Mouse (Mus musculus) frontal cortex, postnatal 36 days (tissue): ENCODE measurements around the gene Myrfl.

Source experiments
- DNase-seq, 2 experiments: peaks; one replicate each; pipeline ENCODE4 v3.0.0; 2022; ENCODE audit warnings: low spot score in 2 of 2

Gene Myrfl

DNA sequence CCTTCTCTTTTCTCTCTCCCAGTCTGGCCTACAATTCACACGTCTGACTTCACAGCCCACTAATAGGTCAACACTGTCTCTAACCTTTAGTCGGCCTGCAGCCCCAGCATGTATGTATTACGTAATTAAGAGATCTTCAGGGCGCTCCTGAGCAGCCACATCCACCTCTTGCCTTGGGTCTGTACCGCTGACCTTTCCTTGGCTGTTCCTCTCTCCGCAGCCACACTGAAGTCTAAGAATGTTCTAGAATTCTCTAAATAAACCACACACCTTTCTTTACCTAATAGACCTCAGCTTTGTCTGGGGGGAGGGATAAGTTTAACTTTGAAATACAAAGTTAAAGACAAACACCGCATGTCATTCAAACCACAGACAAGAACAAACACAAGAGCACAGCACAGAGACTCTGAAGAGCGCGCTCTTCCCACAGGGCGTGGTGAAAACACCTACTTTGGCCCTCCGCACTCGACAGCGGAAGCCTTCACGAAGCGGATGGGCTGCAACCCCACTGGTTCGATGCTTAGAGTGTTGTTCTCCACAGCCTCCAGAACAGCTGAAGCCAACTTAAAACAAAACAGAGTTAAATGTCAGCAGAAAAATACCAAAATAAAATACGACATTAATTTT is 17.0 kb upstream of the Myrfl start:
- no peak for DNase-seq

DNA sequence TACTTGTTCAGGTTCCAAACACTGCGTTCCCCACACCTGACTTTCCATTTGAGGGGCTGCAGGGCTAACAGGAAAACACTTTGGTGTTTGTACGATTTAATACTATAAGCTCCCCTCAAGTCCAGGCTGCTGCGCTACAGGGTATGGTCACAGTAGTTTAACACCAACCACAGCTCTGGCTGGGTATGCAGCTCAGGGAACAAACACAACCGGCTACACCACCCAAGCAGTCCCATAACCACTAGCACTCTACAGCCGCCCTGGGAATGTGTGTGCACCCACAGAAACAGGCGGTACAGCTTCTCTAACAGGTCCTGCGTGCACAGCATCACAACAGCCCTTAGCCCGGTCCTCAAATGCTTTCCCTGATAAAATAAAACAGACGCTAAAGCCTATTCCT is 16.1 kb upstream of the Myrfl start:
- DNase-seq, result no peak

DNA sequence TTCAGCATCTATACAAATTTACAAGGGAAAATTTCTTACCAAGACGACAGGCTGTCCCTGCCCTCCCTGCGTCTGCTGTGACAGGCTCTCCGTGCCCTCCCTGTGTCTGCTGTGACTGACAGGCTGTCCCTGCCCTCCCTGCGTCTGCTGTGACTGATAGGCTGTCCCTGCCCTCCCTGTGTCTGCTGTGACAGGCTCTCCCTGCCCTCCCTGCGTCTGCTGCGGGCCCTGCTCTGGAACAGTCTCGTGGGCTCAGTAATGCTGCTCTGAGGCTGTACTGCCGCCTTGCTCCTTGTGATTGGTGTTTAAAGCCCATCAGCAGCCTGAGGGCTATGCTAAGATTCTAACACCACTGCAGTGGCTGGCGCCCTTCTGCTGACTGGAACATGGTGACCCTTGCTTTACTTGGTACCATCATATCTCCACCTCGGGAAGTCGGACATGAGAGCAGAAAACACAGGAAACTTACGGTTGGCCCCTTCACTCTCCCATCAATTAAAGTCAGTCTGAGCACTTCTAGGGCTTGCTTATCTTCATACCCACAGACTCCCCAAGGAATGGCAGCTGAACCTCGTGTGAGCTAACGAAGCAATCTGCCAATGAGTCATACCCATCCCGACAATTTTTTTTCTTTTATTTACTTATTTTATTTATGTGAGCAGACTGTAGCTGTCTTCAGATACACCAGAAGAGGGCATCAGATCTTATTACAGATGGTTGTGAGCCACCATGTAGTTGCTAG is 12.4 kb upstream of the Myrfl start:
- no peak for DNase-seq

DNA sequence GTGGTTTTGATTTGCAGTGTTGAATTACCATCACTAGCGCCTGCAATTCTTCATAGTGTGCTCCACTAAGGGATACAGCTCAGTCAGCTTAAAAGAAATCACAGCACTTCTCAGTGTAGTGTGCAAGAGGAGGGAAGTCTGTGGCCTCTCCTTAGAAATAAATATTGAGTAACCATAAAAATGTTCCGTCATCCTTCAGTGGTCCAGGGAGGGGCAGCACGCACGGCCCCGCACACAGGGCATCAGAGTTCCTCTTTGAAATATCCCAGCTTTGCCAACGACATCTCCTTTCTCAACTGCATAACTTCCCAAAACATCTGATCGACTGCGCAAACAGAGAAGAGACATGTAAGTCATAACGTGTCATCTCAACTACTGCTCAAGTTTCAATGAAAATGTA is 10.1 kb upstream of the Myrfl start:
- DNase-seq, result no peak

DNA sequence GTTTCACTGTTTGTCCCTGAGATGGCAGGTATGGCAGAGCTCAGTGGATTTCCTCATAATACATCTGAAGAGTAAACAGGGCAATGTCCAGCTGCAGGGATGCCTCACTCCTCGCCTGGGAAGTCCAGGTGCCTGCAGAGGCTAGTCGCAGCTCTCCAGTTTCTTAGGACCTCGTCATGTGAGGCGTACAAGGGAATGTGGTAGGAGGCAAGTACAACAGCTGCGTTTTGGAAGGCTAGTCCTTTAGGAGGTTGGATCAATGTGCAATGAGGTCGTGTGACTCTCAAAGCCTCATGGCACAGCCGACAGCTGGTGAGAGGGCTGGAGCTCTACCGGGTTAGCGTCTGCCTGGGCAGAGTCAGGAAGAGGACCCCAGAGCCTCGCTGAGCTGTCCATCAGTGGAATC is 7.8 kb upstream of the Myrfl start:
- no peak for DNase-seq

DNA sequence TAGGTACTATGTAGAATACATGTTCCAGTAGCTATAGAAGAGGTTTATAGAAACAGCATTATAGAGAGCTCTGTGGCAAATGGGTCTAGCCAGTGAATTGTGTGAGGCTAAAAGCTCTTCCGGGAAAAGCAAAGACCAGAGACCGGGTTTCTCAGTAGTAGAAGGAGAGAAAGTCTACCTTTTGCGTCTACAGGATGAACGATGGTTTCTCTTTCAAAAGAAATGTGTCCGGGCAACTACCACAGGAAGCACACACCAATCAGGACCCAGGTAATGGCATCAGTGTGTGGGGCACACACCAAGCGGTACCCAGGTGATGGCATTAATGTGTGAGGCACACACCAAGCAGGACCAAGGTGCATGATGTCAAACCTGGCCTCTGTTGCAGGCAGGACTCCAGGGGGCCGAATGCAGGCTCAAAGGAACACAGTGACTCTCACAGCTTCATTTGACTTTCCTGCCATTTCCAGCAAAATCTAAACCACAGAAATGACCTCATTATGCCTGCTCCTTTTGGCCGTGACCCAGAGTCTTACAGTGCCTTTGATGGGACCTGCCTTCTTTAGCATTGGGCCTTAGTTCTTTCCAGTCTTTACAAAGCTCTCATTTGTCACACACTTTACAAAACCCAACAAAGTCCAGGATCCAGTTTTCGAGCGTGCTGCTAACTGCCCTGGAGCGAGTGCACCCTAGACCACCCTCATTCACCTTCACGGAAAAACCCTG is 1.4 kb downstream of the Myrfl start:
- DNase-seq, result no peak

DNA sequence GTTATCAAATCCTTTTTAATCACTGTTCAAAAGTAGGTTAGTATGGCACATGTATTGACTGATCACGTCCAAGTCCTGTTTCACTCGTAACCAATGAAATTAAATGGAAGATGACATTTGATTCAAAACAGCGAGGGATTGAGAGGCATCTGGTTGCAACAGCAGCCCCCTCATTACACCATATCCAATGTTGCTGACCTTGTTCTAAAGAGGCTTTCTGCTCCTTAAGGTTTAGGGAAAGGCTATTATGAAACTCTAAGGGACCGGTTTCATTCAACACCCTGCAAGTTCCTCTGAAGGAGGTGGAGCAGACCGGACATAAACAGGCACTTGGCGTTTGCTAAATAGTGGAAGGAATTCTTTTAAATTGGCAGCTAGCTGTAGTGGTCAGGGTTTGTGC is 2.2 kb downstream of the Myrfl start:
- no peak for DNase-seq

DNA sequence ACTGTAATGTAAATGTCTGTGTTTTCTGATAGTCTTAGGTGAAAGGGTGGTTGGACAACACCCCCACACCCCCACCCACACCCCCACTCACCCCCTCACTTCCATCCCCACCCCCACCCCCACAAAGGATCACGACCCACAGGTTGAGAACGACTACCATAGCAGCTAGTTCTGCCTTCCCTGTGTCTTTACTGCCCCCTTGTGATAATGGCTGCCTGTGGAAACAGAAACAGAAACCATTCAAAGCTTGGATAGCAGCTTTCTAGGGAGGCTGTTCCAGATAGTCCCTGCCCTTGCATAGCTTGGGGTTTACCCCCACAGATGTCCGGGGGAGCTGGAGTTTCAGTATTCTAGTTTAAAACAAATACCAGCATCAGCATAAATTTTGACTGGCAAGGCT is 3.0 kb downstream of the Myrfl start:
- DNase-seq, result peak in 1 of 2 experiments; percentile 33

DNA sequence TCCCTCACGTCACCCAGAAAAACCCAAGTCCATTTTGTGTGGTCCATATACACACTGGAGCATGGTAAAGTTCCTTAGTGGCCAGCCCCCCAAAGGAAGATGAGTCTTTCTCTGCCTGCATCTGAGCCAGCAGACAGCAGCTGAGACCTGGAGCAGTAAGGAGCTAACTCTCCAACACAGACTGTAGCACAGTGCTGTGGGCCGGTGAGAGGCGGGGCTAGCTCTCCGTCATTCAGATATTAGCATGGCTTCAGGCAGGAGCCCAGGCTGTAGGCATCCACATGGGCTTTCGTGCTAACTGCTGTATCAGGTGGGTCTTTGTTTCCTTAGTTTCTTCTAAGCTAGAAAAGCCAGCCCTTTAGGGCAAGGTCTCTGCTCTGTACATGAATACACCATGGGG is 6.1 kb downstream of the Myrfl start:
- no peak for DNase-seq

DNA sequence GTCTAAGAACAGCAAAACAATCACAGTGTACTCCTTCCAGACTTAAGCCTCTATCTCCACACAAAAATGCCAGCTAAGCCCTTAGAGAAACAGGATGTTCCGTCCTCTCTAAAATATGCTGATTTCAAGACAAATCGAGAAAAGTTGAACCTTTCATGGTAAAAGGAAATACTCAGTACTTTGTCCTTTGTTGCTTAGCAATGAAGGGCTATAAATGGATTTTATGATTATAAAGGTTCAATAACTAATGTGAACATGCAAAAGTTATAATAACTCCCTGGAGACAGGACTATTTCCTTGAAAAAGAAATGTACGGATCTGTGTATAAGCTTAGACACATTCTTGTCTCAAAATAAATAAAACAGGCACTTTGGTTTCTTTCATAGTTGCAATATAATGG is 12.2 kb downstream of the Myrfl start:
- DNase-seq, result no peak

DNA sequence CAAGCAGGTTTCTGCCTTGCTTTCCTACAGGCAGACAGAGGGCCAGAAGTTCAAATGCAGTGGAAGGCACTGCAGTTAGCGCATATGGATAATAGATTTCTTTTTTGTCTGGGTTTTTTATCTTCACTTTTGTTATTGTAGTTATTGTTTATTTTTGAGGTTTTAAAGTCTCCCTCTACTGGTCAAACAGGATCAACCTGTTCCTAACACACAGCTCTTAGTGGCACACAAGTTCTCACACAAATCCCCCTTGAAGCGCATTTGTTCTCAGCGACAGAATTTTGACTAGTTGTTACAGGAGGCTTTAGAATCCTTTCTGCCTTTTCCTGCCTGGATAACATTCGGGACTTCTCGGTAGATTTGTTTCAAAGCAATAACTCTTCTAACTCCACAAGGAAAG is 13.2 kb downstream of the Myrfl start:
- DNase-seq, result no peak

DNA sequence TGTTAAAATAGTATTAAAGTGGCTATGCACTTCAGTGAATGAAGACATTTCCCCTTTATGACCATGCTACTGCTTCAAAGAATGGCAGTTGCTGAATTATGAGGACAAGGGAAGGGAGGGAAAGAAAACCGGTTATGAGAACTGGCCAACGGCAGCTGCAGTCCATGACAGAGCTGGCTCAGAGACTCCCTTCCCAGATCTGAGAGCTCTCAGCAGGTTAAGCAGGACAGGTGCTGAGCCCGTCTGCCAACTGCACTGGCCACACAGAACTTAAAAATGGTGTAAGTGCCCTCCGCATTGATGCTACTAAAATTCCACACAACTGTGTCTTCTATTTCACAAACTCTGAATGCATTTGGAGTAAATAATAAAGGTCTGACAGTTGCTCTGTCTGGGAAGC is 19.3 kb downstream of the Myrfl start:
- no peak for DNase-seq

DNA sequence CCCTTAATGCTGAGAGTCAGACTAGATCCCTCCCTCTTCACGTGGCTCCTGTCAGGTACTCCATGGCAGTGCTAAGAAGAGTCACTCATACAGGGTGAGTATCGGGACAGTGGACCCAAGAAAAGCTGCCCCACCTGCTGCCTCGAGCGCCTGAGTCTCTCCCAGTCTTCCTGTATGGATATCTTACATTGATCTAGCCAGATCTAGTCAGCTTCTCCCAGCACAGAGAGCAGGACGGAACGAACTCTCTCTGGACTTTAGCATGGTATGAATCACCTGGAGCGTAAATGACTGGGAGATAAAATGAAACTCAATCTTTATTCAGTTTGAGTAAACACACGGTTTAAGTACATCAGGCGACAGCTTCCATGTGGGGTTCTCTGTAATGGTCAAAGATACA is 22.2 kb downstream of the Myrfl start:
- no peak for DNase-seq

DNA sequence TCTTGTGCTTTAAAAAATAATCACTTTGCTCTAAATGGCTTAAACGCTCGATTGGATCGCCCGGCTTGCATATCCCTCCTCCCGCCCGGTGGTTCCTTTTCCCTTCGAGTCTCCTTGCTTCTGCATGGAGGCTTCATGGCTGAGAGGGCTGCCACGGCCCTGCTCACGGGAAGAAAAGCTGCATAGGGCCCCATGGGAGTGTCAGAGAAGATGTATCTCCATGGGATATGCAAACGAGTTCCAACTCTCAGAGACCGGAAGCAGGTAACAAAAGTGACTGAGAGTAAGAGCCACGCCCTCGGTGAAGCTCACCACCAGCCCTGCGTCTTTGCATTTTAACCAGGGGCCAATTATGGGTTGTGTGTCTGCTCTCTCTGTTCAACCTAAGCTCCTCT is 24.7 kb downstream of the Myrfl start:
- no peak for DNase-seq

DNA sequence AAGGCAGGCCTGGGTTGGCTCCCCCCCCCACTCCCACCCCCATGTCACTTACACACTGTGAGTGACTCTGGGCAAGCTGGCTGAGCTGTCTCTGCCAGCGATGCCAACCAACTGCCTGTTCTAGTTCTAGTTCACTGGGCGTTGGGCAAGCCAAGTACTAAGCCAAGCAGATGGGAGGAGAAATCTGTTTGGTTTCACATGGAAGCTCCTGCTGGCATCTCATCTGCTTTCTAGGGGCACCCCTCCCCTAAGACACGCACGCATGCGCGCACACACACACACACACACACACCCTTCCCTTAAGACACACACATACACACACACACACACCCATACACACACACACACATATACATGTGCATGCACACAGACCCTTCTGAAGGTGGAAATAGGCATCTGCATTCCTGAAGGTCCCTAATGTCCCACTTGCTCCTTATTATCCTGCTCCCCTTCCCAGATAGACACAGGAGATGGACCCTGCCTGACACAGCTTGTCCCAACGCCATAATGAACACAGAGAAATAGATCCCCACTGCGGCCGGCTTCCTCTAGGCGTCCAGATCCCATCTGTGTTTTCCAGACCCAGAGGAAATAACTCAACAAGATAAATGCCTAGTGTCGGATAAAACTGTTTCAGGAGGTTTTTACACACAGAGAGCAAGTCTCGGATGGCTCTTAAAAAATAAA is 25.2 kb downstream of the Myrfl start:
- peak in 1 of 2 experiments; percentile 44 for DNase-seq

DNA sequence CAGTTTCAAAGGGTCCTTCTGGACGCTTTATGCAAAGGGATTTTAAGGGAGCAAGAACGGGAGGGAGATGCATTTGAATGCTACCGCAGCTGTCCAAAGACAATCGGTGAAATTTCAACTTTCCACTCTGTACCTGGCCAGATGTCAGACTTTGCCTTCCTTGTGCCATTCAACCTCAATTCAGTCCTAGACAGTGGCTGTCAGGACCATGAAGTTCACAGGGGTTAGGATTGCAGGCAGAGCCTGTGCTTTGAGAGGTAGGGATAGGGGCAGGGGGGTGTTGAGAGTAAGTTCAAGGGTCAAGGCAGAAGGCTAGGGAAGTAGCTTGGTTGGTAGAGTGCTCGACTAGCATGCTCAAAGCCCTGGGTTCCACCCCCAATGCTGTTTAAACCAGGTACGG is 25.9 kb downstream of the Myrfl start:
- DNase-seq, result no peak

DNA sequence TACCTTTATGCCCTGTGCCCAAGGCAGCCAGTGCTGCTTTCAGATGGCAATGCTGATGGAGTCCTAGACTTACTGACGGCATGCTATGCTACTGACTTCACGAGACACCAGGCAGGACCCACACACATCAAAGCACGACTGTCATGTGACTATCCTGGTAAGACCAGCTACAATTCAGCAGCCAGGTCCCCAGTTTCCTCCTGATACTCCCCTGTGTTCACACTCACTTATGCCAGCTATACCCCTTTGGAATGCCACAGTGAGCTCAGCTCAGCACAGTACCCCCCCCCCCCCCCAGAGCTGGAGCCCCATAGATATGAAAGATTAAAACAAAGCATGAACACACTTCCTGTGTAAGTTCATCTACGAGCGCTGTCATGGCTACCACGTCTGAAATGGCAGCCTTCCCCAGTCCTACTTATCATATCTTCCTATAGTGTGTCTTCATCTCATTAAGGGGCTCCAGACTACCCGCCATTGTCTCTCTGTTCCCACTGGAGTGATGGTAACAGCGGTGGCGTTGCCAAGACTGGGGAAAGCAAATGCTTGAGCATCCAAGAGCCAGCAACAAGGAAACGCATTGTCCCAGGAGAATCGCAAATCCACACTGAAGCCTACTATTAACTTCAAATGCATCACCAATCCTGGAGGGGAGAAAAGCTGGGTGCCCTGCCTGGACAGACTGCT is 43.4 kb downstream of the Myrfl start:
- no peak for DNase-seq

DNA sequence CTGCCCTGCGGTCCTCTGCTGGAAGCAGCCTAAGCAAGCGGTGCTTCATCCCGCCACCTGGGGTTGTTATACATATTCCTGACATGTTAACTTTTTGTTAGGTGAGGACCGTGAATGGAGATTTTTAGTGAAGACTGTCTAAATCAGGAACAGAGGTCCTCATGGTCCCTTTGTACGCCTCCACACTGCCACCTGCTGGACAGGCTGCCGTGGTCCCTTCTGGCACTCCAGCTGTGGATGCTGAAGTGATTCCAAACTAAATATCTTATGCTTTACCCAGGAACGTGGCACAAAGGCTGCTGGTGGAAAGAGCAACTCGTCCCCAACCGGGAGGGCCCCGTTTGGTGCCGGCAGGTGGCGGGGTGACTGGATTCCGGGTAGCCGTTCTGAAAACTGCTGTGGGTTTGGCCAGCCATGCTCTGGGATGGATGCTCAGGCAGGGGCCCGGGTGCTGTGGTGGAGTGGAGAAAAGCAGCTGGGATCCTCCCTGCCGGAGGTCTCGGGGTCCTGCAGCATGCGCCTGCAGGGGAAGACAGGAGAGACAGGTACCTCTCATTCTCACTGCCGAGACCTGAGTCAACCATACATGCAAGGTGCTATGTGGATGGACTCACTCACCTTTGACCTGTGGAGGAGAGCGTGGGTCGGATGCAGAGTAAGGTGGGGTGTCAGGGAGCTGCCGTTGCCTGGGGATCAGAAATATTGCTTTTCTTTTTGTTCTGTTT is 47.8 kb downstream of the Myrfl start:
- DNase-seq, result peak; percentile 88 to 90

DNA sequence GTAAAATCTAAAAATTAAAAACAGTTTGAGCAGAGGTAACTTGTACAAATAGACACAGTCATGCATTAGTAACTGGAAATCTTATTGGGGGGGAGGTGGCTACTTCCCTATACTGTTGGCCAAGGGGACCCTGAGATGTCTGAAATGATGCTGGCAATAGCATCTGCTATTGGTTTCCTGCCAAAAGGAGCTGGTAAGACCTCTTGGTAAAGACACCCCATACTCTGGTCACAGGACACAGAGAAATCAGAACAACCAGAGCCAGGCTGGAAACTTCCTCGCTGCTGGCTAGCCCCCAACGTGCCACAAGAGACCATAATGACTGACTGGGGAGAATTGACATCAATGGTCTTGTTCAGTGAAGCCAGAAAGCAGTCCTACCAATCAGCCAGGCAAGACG is 55.2 kb downstream of the Myrfl start:
- no peak for DNase-seq

DNA sequence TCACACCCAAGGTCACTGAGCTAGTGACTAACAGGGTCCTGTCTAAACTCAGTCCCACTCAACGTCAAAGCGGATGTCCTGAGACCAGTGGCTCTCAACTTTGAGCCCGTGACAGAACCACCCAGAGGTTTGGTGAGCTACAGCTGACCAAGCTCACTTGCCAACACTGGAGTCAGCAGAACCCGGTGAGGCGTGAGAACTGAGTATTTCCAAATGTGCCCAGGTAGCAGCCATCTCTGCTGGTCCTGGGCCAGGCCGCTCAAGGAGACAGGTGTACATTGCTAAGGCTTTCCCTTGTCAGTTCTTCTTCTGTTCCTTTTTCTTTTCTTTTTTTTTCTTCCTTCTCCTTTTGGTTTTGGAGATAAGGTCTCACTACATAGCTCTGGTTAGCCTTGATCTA is 66.0 kb downstream of the Myrfl start:
- DNase-seq, result no peak

DNA sequence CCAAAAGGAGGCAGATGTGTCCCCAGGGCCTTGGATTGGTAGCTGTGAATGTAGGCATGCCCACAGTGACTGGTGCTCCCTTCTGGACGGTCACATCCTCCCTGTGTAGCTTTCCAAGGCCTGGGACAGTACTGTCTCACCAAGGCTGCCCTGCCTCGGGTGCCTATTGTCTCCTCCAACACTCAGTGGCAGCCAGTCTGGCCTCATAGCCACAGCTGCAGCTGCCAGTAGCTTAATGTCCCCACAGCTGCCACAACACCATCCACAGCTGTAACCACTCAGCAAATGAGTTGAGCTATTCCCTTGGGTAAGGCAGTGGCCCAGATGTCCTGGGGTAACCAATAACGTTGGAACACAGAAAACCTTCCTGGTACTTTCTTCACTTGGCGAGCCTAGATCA is 68.6 kb downstream of the Myrfl start:
- no peak for DNase-seq
